Mouse (Mus musculus) adrenal gland, postnatal 10 days (tissue): ENCODE measurements around the gene 4930412O13Rik. TPM values are rescaled to one million over a fixed set of nuclear protein-coding genes. Genes with fewer than 3 reads are reported as not detected.
A peak's percentile ranks its signal among the peaks of the same experiment; 100 is the strongest.

ENCODE experiments used
- DNase-seq: peaks from one replicate; pipeline ENCODE4 v3.0.0; 2021; ENCODE audit warnings: mixed read lengths
- total RNA-seq, 2 experiments: library from RNA; stranded (reverse); gene quantifications; 2 replicates each; pipeline ENCODE4 v1.2.3; 2021

Gene 4930412O13Rik
- total RNA-seq, 2 experiments from 2014 or later, result 1.1 to 2.1 TPM

- DNase-seq, result no peak
These were observed 16.8 kb downstream of the 4930412O13Rik start for GRCm38 (mm10) chr2:9897846-9898245.

- no peak for DNase-seq
These were observed 23.0 kb downstream of the 4930412O13Rik start for GRCm38 (mm10) chr2:9903854-9904560.

- DNase-seq, result no peak
These were observed 24.9 kb downstream of the 4930412O13Rik start for GRCm38 (mm10) chr2:9905995-9906394.

GRCm38 (mm10) chr2:9917602-9918001, 36.5 kb downstream of the 4930412O13Rik start:
- no peak for DNase-seq

GRCm38 (mm10) chr2:9918691-9919471, 37.8 kb downstream of the 4930412O13Rik start:
- DNase-seq, result peak; percentile 30

- DNase-seq, result no peak
These were observed 45.3 kb downstream of the 4930412O13Rik start for GRCm38 (mm10) chr2:9926194-9926904.

GRCm38 (mm10) chr2:9926905-9927283, 45.8 kb downstream of the 4930412O13Rik start:
- no peak for DNase-seq

Other genes starting within 250 kb of the 4930412O13Rik start
- not detected for gene 9230102O04Rik, start 8.3 kb downstream of the 4930412O13Rik start, total RNA-seq
- 10 to 100 TPM; 12.3 to 14.8 TPM for gene Gata3, start 8.8 kb downstream of the 4930412O13Rik start, total RNA-seq
- gene Taf3, start 167.3 kb downstream of the 4930412O13Rik start, total RNA-seq, result 10 to 100 TPM in 1 of 2 experiments, 1 to 10 TPM in 1; 9.6 to 10.6 TPM
- gene Atp5c1, start 199.3 kb downstream of the 4930412O13Rik start, total RNA-seq, result 100 to 1,000 TPM; 597 to 695 TPM
- gene Kin, start 199.3 kb downstream of the 4930412O13Rik start, total RNA-seq, result 10 to 100 TPM; 16.5 to 20.0 TPM